Mouse (Mus musculus): ENCODE results near the gene Ssh1. TPM values are rescaled to one million over a fixed set of nuclear protein-coding genes. Genes with fewer than 3 reads are reported as not detected.

Gene Ssh1
- polyA plus RNA-seq, 2 experiments: 4.9 to 6.7 TPM

GRCm38 (mm10) chr5:113983541-113983940 lies 10.2 kb downstream of the Ssh1 start:
- TF ChIP-seq EP300 (IDR thresholded peaks at IDR 0.05; ENCODE audit: low read depth) (no peak), CTCF (IDR thresholded peaks at IDR 0.05; ENCODE audit: low read depth) (no peak)
- Histone ChIP-seq H3K27ac (peak overlapping the region; percentile 96), H3K4me1 (replicated peaks; ENCODE audit: control insufficient read depth in 2 of 2, insufficient read depth in 2 of 2, low read length in 1 of 2) (peaks cover 82 to 83% of the 10 kb centered on the region in 2 experiments), H3K36me3 (replicated peaks; ENCODE audit: control insufficient read depth, insufficient read depth, low read depth) (peaks cover 2% of the 10 kb centered on the region; the same call in 1 of the 2 replicates), H3K9ac (replicated peaks) (peak overlapping the region; percentile 78), H3K27me3 (ENCODE audit: control insufficient read depth, insufficient read depth, low read length) (no peaks in the 10 kb centered on the region), H3K4me3 (ENCODE audit: insufficient read depth in 1 of 2, low read depth in 2 of 2, low read length in 2 of 2) (peak overlapping the region; percentile 25 to 51), H3K4me2 (ENCODE audit: low read depth) (peak overlapping the region; percentile 91), H3K9me3 (ENCODE audit: control insufficient read depth, low read length) (no peaks in the 10 kb centered on the region)
- no peak for DNase-seq (ENCODE audit: low read depth in 3 of 3, low spot score in 3 of 3)
- ATAC-seq (ENCODE audit: insufficient read depth): no peak
- 48% methylated on average over 6 of the region's 6 CpGs for WGBS (ENCODE audit: insufficient replicate concordance)

GRCm38 (mm10) chr5:113981843-113982242 lies 11.9 kb downstream of the Ssh1 start:
- Histone ChIP-seq H3K9ac (replicated peaks) (peak overlapping the region; percentile 60; the same call in 1 of the 2 replicates), H3K9me3 (ENCODE audit: control insufficient read depth, low read length) (no peaks in the 10 kb centered on the region), H3K4me1 (replicated peaks; ENCODE audit: control insufficient read depth in 2 of 2, insufficient read depth in 2 of 2, low read length in 1 of 2) (peaks cover 89% of the 10 kb centered on the region in 2 experiments), H3K27me3 (ENCODE audit: control insufficient read depth, insufficient read depth, low read length) (no peaks in the 10 kb centered on the region), H3K4me3 (ENCODE audit: insufficient read depth in 1 of 2, low read depth in 2 of 2, low read length in 2 of 2) (no peak overlapping the region), H3K27ac (peak overlapping the region; percentile 85), H3K4me2 (ENCODE audit: low read depth) (peak overlapping the region; percentile 59; the same call in 1 of the 2 replicates), H3K36me3 (replicated peaks; ENCODE audit: control insufficient read depth, insufficient read depth, low read depth) (peaks cover 2% of the 10 kb centered on the region)
- no peak for TF ChIP-seq CTCF (IDR thresholded peaks at IDR 0.05; ENCODE audit: low read depth)
- no peak for TF ChIP-seq EP300 (IDR thresholded peaks at IDR 0.05; ENCODE audit: low read depth)
- DNase-seq (ENCODE audit: low read depth in 3 of 3, low spot score in 3 of 3) (no peak), ATAC-seq (ENCODE audit: insufficient read depth) (no peak)
- WGBS (ENCODE audit: insufficient replicate concordance): 83% methylated on average over 8 of the region's 8 CpGs

- Histone ChIP-seq H3K27ac (peak overlapping the region; percentile 85), H3K27me3 (ENCODE audit: control insufficient read depth, insufficient read depth, low read length) (no peaks in the 10 kb centered on the region), H3K36me3 (replicated peaks; ENCODE audit: control insufficient read depth, insufficient read depth, low read depth) (peaks cover 2% of the 10 kb centered on the region), H3K4me2 (ENCODE audit: low read depth) (peak overlapping the region; percentile 59), H3K9ac (replicated peaks) (peak overlapping the region; percentile 60), H3K9me3 (ENCODE audit: control insufficient read depth, low read length) (no peaks in the 10 kb centered on the region), H3K4me3 (ENCODE audit: insufficient read depth in 1 of 2, low read depth in 2 of 2, low read length in 2 of 2) (no peak overlapping the region), H3K4me1 (replicated peaks; ENCODE audit: control insufficient read depth in 2 of 2, insufficient read depth in 2 of 2, low read length in 1 of 2) (peaks cover 89% of the 10 kb centered on the region in 2 experiments)
- WGBS (ENCODE audit: insufficient replicate concordance): 45% methylated on average over 6 of the region's 6 CpGs
- no peak for DNase-seq (ENCODE audit: low read depth in 3 of 3, low spot score in 3 of 3)
- TF ChIP-seq CTCF (IDR thresholded peaks at IDR 0.05; ENCODE audit: low read depth) (0 out of 2 replicates have a peak, but pooled peaks have one; percentile 29), EP300 (IDR thresholded peaks at IDR 0.05; ENCODE audit: low read depth) (no peak)
- no peak for ATAC-seq (ENCODE audit: insufficient read depth)
Observed at GRCm38 (mm10) chr5:113981171-113981570, 12.5 kb downstream of the Ssh1 start.

GRCm38 (mm10) chr5:113980511-113980910 lies 13.2 kb downstream of the Ssh1 start:
- H3K27ac ChIP-seq: peak overlapping the region; percentile 85
- WGBS (ENCODE audit: insufficient replicate concordance): 8% methylated on average over 1 of the region's 1 CpGs
- H3K27me3 ChIP-seq (ENCODE audit: control insufficient read depth, insufficient read depth, low read length): no peaks in the 10 kb centered on the region
- TF ChIP-seq CTCF (IDR thresholded peaks at IDR 0.05; ENCODE audit: low read depth) (no peak), EP300 (IDR thresholded peaks at IDR 0.05; ENCODE audit: low read depth) (peak; percentile 88)
- H3K4me3 ChIP-seq (ENCODE audit: insufficient read depth in 1 of 2, low read depth in 2 of 2, low read length in 2 of 2): peak overlapping the region in 1 of 2 experiments; percentile 22; a peak in 1 of 4 replicates
- peak overlapping the region; percentile 60 for H3K9ac ChIP-seq (replicated peaks)
- ATAC-seq (ENCODE audit: insufficient read depth) (peak; percentile 36; the same call in 1 of the 2 replicates), DNase-seq (ENCODE audit: low read depth in 3 of 3, low spot score in 3 of 3) (peak in 1 of 3 experiments; percentile 63)
- H3K36me3 ChIP-seq (replicated peaks; ENCODE audit: control insufficient read depth, insufficient read depth, low read depth): peaks cover 2% of the 10 kb centered on the region
- H3K4me2 ChIP-seq (ENCODE audit: low read depth): peak overlapping the region; percentile 59
- no peaks in the 10 kb centered on the region for H3K9me3 ChIP-seq (ENCODE audit: control insufficient read depth, low read length)
- H3K4me1 ChIP-seq (replicated peaks; ENCODE audit: control insufficient read depth in 2 of 2, insufficient read depth in 2 of 2, low read length in 1 of 2): peaks cover 89% of the 10 kb centered on the region in 2 experiments

- Histone ChIP-seq H3K4me3 (ENCODE audit: insufficient read depth in 1 of 2, low read depth in 2 of 2, low read length in 2 of 2) (peak overlapping the region in 1 of 2 experiments; percentile 18; a peak in 2 of 4 replicates), H3K4me1 (replicated peaks; ENCODE audit: control insufficient read depth in 2 of 2, insufficient read depth in 2 of 2, low read length in 1 of 2) (peaks cover 88 to 94% of the 10 kb centered on the region in 2 experiments), H3K27ac (peak overlapping the region; percentile 90), H3K9ac (replicated peaks) (peak overlapping the region; percentile 52), H3K27me3 (ENCODE audit: control insufficient read depth, insufficient read depth, low read length) (no peaks in the 10 kb centered on the region), H3K4me2 (ENCODE audit: low read depth) (peak overlapping the region; percentile 79), H3K9me3 (ENCODE audit: control insufficient read depth, low read length) (no peaks in the 10 kb centered on the region), H3K36me3 (replicated peaks; ENCODE audit: control insufficient read depth, insufficient read depth, low read depth) (peaks cover 2% of the 10 kb centered on the region)
- DNase-seq (ENCODE audit: low read depth in 3 of 3, low spot score in 3 of 3): peak; percentile 74 to 77 (median 76)
- no peak for TF ChIP-seq CTCF (IDR thresholded peaks at IDR 0.05; ENCODE audit: low read depth)
- TF ChIP-seq EP300 (IDR thresholded peaks at IDR 0.05; ENCODE audit: low read depth): peak; percentile 92
- 35% methylated on average over 8 of the region's 8 CpGs for WGBS (ENCODE audit: insufficient replicate concordance)
- peak; percentile 70 for ATAC-seq (ENCODE audit: insufficient read depth)
Observed at GRCm38 (mm10) chr5:113977309-113977708, 16.4 kb downstream of the Ssh1 start.
